Mouse (Mus musculus) left cerebral cortex, postnatal 4 days (tissue): Measurements from ENCODE around the gene Ranbp10. TPM values are rescaled to one million over a fixed set of nuclear protein-coding genes. Genes with fewer than 3 reads are reported as not detected.

Experiments
- DNase-seq: peaks from one replicate; pipeline ENCODE4 v3.0.0-alpha.2; 2022
- intact Hi-C: fragments of 180-260 bp; cut with DNase I; formaldehyde crosslinking; loops from one replicate; pipeline ENCODE4 v1.15.1; 2025
- total RNA-seq, 2 experiments: library from RNA; stranded (reverse); gene quantifications; 2 replicates each; pipeline ENCODE4 v1.2.3; 2021

Ranbp10 gene
- total RNA-seq, 2 experiments from 2014 or later: 21.8 to 23.6 TPM

GRCm38 (mm10) chr8:105793331-105793730, 33.8 kb downstream of the Ranbp10 start:
- intact Hi-C loops: no loop called here

GRCm38 (mm10) chr8:105789626-105790025, 37.5 kb downstream of the Ranbp10 start:
- no peak for DNase-seq
- intact Hi-C loops: no loop called here

More at GRCm38 (mm10) chr8:105793331-105793730, 33.8 kb downstream of the Ranbp10 start:
- DNase-seq: no peak

GRCm38 (mm10) chr8:105788927-105789326, 38.2 kb downstream of the Ranbp10 start:
- DNase-seq: no peak
- intact Hi-C loops: no loop called here

GRCm38 (mm10) chr8:105788241-105788640, 38.9 kb downstream of the Ranbp10 start:
- DNase-seq: peak; percentile 38
- intact Hi-C loops: no loop called here

GRCm38 (mm10) chr8:105780298-105780697, 46.9 kb downstream of the Ranbp10 start:
- intact Hi-C loops: no loop called here
- no peak for DNase-seq

- no peak for DNase-seq
These were observed 49.3 kb downstream of the Ranbp10 start for GRCm38 (mm10) chr8:105777833-105778232.

GRCm38 (mm10) chr8:105774498-105774897, 52.7 kb downstream of the Ranbp10 start:
- intact Hi-C loops: no loop called here
- DNase-seq: no peak

More at GRCm38 (mm10) chr8:105777833-105778232, 49.3 kb downstream of the Ranbp10 start:
- intact Hi-C loops: no loop called here

GRCm38 (mm10) chr8:105773441-105773861, 53.7 kb downstream of the Ranbp10 start:
- intact Hi-C loops: no loop called here
- no peak for DNase-seq

GRCm38 (mm10) chr8:105771398-105772175, 55.6 kb downstream of the Ranbp10 start:
- intact Hi-C loops: no loop called here
- no peak for DNase-seq

GRCm38 (mm10) chr8:105770609-105771008, 56.5 kb downstream of the Ranbp10 start:
- intact Hi-C loops: no loop called here
- no peak for DNase-seq

GRCm38 (mm10) chr8:105768485-105769257, 58.5 kb downstream of the Ranbp10 start:
- intact Hi-C loops: no loop called here
- no peak for DNase-seq

- intact Hi-C loops: no loop called here
- DNase-seq: peak; percentile 99
These were observed 68.7 kb downstream of the Ranbp10 start, which contains the start of gene Gfod2 for GRCm38 (mm10) chr8:105758277-105759108. Gene Gfod2 (minus strand): TSS chr8:105758664.

- no peak for DNase-seq
- intact Hi-C loops: no loop called here
These were observed 69.3 kb downstream of the Ranbp10 start for GRCm38 (mm10) chr8:105757796-105758276.

- intact Hi-C loops: no loop called here
- DNase-seq: no peak
These were observed 72.5 kb downstream of the Ranbp10 start for GRCm38 (mm10) chr8:105754688-105755087.

- intact Hi-C loops: no loop called here
- DNase-seq: no peak
These were observed 73.2 kb downstream of the Ranbp10 start for GRCm38 (mm10) chr8:105753916-105754315.

GRCm38 (mm10) chr8:105750606-105751005, 76.5 kb downstream of the Ranbp10 start:
- intact Hi-C loops: no loop called here
- peak; percentile 77 for DNase-seq

GRCm38 (mm10) chr8:105743301-105743700, 83.8 kb downstream of the Ranbp10 start:
- no peak for DNase-seq
- intact Hi-C loops: no loop called here

GRCm38 (mm10) chr8:105739216-105739615, 87.9 kb downstream of the Ranbp10 start:
- intact Hi-C loops: no loop called here
- no peak for DNase-seq

GRCm38 (mm10) chr8:105732186-105732585, 95.0 kb downstream of the Ranbp10 start:
- intact Hi-C loops: no loop called here
- DNase-seq: no peak

- DNase-seq: no peak
- intact Hi-C loops: no loop called here
These were observed 99.6 kb downstream of the Ranbp10 start for GRCm38 (mm10) chr8:105727397-105728124.
